Mouse (Mus musculus) cerebellum, postnatal 25 days (tissue): ENCODE data around the gene Ablim1.
A peak's percentile ranks its signal among the peaks of the same experiment; 100 is the strongest.

Experiments
- DNase-seq, 2 experiments: peaks; one replicate each; pipeline ENCODE4 v3.0.0; 2021; ENCODE audit warnings: mixed read lengths in 2 of 2

Gene Ablim1

DNA sequence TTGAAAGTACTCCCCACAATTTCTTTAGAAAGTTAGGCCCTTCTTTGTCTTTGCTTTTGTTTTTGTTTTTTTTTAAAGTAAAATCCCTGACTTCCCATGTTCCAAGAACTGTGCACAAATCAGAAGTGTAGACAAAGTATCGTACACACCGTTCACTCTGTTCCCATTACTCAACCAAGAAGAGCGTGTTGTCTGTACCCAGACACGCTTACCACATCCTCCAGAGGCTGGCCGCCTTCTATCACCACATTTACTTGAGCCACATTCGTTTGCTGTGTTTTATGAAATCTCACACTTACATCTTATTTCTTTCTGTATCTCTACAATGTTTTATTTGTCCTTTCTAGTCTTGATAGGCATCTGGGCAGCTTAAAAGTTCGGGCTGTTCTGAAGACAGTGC lies 219.4 kb downstream of the Ablim1 start:
- no peak for DNase-seq

DNA sequence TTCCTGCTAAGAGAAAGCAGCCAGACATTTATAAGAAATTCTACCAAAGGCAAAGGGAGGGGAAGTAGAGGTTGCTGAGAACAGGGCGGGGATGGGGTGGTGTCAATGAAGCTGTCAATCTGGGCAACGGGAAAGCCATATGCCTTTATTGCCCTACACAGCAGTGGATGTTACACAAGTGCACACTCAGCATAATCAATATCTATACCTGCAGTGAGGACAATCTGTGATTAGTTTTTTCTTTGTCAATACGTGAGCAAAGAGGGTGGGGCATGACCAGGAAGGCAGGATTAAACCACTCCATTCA lies 221.1 kb downstream of the Ablim1 start:
- no peak for DNase-seq

DNA sequence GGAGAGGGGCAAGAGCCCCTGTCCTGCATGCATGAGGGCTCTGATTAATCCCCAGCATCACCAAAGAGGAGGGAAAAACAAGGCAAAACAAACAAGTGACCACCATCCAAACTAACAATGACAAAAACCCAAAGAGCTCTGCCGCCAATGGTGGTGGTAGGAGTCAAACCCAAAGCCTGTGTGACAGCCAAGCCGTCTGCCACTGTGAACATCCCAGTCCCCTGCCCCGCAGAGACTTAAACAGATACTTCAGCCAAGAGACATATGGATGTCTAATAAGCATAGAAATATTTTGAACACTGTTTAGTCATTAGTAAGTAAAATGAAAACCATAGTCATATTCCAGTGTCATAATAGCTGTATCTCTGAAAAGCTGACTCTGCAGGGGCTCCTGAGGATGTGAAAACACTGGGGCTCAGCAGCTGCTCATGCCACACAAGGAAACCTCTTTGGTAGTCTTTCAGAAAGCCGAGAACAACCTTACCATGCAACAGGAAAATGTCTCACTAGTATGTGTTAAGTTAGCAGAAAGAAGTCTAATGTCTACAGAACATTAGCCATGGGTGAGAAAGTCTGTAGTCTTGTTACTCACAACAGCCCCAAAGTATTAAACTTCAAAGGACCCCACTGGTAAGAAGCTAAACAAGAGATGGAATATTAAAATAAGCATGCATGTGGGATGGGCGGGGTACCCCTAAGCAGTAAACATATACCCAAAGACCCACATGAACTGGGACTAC lies 221.6 kb downstream of the Ablim1 start:
- DNase-seq, result peak in 1 of 2 experiments; percentile 46

DNA sequence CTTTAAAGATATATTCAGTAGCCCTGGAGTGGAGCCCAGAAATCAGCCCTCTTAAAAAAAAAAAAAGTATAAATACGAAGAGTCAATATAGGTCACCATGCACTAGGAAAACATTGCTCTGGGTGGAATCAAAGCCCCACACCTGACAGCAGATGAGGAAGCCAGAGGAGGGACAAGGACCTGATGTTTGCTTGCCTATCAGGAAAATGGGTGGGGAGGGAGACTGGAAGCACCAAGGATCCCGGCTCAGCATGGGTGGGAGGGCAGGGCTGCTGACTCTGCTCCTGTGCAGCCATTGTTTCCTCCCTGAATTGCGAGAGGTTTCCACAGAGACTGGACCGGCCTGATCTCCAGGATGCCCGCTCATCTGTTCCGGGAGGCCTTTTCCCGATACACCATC lies 223.4 kb downstream of the Ablim1 start:
- no peak for DNase-seq

DNA sequence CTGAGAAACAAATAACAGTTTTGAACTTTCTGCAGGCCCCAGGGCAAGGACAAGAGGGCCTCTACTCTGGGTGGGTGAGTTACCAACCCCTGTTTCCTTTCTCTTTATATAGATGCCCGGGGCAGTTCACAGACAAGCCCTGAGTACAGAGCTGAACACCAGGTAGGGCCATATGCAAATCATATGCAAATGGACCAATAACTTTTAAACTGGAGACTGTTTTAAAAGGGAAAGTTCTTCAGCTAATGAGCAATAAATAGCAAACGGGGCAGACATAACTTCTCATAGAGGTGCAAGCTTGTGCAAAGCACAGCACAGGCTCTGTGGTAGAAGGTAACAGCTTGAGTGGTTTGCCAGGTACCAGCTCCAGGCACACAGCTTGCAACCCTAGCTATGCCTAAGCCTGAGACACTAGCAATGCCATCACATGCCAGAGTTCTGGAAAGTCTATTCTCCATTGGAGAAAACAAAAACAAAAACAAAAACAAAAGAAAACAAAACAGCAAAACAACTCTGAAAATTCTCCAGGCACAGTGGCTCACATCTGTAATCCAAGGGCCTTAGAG lies 225.8 kb downstream of the Ablim1 start:
- peak; percentile 35 to 55 for DNase-seq

DNA sequence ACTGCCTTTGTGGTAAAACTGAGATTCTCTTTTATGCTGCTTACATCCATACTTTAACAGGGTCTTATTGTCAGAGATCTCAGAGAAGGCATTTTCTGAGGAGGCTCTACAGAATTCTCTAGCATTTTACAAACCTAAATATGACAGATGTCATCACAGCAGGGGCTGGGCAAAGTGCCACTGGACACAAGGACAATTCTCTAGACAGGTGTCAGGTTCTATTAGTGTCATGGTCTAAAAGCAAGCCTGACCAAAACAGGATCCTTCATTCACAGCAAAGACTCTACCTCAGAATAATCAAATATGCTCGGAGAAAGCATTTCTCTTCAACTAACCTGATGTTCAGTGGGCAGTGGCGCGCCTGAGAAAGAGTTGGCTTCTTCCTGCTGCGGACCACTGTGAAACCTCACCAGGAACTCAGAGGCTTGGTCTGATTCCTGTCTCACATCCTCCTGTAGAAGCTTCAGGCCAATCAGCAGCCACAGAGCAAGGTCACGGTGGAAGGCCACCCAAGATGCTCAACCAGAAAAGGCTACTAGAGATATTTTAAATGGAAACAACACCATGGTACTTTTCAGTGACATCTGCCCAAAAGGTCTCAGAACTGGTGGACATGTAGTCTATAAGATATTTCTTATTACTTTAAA lies 230.1 kb downstream of the Ablim1 start:
- peak; percentile 98 to 99 for DNase-seq

DNA sequence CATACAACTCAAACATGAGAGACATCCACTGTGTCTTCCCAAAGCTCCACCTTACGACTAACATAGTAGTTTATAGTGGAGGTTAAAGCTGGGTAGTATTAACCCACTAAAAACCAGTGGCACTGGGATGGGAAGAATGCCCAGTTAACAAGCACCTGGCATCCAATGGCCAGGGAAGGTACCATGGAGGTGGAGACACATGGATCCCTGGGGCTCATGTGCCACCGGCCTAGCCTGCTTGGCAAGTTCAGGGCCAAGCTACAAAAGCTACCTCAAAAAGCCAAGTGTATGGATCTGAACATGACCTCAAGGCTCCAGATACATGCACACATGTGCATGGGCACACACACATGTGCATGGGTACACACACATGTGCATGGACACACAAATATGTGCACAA lies 230.8 kb downstream of the Ablim1 start:
- DNase-seq, result peak in 1 of 2 experiments; percentile 49

DNA sequence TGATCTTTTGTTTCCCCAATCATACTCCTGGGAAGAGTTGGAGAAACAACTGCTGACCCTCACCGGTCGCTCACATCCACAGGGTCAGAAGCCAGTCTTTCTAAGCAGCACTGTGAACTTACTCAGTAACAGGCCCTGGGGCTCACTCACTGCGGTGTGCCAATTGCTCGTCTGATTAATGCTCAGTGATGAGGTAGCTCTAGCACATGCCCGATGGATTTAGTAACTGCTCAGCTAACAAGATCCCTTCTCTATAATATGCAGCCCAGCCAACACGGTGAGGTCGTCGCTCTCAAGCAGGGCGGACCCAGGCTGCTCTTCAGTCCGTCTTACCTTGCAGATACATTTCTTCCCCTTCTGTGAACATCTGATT lies 231.6 kb downstream of the Ablim1 start:
- DNase-seq, result peak in 1 of 2 experiments; percentile 30

DNA sequence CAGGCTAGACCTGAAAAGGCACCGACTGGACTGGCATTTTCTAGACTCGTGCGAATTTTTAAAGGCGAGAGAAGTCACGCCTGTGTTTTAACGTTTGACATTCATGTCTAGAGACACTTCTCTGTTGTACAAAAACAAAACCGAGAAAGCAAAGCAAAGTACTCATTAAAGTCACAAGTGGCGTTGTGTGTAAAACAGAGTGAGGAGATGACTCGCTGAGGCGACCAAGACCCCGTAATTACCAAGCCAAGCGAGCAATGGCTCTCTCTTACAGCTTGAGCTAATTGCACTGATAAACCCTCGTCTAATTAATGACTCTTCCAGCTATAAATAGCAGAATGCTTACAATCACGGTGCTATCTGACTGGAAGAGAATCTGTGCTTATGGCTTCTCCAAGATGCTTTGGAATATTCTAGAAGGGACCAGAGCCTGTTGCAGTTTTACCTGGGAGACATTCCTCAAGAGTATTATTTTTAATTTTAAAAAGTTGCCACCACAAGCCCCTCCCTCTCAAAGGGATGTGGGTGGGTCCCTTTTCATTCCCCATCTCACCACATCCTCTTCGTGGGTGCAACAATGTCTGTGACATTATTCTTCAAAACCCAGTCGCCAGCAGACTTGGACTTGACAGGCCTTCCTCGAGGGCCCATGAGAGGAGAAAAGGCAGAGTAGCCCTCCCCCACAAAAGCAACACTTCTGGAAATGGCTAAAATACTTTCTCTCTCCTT lies 232.1 kb downstream of the Ablim1 start:
- peak in 1 of 2 experiments; percentile 8 for DNase-seq

DNA sequence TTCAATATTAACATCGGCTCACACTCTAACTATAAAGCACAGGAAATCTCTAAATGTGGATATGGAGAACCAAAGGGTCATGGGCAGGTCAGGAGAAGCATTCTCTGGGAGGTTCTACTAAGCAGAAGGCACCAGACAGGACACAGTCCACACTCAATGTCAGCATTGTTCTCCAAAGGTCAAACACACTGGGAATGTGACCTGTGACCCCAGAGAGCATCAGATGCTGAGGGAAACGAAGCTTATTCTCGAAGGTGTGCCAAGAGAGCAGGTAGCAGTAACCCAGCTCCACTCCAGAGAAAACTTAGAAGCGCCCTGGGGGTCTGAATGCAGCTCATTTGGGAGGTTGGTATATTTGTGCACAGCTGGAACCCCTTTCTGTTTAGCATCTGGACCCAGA lies 233.2 kb downstream of the Ablim1 start:
- peak in 1 of 2 experiments; percentile 6 for DNase-seq

DNA sequence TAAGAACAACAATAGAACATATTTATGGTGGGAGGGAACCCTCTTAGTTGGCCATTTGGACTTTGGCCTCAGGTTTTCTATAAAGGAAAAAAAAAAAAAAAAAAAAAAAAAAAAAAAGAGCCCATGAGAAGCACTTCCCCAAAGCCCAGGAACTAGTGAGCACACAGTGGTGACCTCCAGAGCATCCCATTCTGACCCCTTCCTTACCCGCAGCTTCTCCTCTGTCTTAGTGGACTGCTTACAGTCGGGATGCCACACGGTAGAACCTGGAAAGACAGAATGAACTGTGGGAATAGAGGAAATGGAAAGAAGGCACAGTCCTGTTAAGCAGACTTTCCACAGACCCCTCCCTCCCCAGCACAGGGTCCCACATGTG lies 235.1 kb downstream of the Ablim1 start:
- peak in 1 of 2 experiments; percentile 8 for DNase-seq

DNA sequence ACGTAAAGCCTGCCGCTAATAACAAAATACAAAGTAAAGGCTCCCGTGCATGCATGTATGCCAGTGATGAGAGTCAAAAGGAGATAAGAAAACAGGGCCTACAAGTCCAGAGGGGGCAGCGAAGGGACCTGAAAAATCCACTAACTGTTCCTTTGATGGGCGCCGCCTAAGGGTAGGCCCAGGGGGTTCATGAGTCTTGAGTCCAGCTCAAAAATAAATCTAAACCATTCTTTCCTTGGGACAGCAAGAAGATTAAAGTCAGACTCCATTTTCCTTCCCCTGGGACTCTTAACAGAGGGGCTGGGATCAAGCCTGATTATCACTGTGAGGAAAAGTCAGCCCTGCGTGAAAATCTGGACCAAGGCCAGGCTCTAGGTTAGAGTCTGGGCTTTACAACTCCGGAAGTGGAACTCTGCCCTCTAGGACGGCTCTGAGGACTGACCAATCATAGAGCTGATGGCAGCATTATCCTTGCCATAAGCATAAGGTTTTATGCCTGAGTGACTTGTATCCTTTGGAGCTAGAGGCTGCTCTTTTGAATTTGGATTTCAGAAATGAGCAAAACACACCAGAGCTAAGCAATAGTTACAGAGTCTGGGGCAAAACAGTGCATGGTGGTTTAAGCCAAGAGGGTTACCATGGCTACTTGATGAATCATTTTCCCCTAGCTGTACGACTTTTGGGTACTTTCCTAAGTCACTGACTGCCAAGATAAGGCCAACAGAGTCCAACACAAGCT lies 235.7 kb downstream of the Ablim1 start:
- peak; percentile 37 to 57 for DNase-seq

DNA sequence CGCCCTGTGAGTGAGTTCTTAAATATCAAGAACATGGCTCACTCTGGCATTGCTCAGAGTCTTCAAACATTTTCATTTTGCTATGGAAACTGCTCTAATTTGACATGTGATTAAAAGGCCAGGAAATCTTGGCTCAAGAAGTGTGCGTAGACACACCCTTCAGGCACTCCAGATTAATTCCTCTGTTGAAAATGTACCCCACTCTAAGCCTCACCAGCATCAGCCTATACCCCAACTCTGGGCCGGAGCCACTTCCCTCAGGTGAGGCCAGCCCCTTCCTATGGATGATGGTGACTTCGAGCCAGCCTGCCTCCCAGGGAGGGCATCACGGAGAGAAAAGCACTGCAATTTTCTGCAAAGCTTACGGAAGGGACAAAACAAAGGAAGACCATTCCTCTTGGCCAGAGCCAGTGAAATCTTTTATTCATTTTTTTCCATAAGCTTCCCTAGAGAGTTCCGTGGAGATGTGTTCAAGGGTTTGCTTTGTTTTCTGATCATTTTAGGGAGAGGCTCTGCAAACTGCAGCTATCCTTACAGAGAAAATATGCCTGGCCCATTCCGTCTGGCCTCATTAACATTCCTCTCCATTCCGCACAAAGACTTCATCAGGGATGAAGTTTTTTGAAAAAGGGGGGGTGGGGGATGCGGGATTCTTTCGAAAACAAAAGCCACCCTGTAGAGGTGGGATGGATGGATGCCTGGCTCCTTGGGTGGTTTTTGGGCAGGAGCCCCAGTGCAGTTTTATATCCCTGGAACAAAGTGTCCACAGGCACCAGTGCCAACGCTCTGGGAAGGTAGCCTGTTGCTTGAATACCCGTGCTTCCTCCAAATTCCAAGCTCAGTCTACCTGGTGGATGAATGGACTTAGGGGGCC lies 236.7 kb downstream of the Ablim1 start:
- DNase-seq, result peak; percentile 62 to 65

DNA sequence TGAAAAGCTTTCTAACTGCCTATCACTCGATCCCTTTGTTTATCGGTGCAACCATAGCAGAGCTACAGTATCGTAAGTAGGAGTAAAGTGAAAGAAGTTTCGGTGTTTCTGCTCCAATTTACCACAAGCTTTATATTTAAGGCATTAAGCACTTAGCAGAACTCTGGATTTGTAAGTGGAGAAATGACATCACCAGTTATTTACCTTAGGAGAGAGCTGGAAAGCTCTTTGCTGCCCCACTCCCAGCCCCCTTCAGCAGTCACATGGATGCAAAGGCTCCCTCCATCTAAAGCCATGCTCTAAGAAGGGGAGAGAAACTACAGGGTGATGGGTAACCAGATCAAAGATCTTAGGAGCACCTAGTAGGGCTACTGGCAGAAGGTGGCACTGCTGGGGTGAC lies 241.3 kb downstream of the Ablim1 start:
- no peak for DNase-seq

DNA sequence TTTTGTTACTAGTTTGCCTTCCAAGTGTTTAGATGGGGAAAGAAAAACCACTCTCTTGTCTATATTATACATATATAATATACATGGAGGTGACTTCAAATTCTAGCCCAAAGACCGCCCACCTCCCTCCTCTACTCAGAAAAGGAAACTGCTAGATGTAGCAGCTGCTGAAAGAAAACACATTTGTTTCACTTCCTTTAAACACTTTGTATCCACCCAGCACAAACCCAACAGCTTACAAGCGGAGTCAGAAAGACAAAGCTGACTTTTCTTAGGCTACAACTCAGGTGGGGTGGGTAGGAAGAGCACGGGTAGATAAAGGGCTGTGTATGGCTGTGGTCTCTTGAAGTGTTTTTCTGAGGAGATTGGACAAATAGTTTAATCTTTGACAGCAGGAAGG lies 242.0 kb downstream of the Ablim1 start:
- no peak for DNase-seq

DNA sequence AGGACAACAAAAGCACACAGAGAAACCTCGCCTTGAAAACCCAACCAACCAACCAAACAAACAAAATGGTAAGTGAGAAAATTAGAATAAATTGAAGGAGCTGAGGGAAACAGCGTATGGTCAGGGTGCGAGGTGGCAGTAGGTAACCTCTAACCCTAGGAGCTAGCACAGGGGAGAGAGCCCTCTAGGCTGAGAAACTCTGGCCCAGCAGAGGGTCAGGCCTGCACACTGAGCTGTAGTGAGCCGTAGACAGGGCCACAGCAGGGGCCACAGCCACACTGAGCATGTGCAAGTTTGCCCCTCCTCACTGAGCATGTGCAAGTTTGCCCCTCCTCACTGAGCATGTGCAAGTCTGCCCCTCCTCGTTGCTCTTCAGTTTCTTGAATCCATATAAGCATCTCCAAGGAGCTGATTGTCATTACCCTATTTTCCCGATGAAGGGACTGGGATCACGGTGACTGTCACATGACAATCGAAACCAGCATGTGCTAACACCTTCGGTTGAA lies 247.6 kb downstream of the Ablim1 start:
- DNase-seq, result no peak

DNA sequence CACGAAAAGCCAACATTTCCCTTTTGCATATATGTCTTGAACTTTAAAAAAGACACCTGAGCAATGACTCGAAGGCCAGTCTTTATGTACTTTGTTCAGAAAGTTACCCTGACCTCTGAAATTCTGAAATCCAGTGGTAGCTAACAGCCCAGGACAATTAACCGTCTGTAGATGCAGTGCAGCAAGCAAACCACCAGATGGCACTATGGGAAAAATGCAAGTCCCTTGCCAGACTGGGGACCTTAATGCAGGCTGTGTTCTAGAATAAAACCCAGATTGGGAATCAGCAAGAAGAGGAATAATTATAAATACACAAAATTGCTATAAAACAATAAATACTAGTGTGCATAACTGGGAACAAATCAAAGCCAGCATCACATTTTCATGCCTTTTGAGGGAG lies 248.4 kb downstream of the Ablim1 start:
- peak; percentile 75 to 83 for DNase-seq

DNA sequence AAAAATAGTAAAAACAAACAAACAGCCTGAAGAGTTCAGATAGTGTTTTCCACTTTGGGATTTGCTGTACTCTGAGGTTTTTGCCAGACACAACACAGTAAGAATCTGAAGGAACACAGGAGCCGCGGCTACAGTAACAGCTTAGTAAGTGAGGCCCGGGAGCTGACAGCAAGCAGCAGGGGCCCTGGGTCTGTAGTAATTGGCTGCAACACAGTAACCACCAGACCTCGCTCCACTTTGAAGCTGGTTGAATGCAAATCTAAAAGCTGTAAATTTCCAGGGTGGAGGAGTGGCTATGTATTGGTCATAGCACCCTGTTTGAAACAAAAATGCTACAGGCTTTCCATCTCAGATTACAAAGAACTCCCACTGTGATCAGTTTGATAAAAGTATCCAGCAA lies 252.0 kb downstream of the Ablim1 start:
- DNase-seq, result peak in 1 of 2 experiments; percentile 49

DNA sequence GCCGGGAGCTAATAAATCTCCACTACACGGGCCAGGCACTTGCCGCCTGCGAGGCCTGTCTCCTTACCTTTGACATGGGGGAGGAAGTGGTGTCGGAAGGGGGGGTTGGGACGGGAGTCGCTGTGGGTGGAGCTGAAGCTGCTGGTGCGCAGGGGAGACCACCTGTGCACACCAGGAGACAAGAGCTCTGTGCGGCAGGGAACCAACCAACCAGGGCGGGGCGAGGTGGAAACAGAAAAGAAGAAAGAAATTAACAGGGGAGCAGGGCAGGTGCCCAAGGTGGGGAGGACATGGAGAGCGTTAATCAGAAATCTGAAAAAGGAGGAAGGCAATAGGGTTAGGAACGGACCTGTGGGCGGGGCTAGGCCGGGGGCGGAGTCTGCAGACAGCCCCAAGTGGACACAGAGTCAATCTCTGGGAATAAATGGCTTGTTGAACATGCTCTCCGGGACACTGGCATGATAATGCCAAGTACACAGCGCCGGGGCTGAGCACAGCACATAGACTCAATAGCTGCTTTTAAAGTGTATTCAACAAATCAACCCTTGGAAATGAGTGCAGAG lies 255.6 kb downstream of the Ablim1 start:
- DNase-seq, result no peak

DNA sequence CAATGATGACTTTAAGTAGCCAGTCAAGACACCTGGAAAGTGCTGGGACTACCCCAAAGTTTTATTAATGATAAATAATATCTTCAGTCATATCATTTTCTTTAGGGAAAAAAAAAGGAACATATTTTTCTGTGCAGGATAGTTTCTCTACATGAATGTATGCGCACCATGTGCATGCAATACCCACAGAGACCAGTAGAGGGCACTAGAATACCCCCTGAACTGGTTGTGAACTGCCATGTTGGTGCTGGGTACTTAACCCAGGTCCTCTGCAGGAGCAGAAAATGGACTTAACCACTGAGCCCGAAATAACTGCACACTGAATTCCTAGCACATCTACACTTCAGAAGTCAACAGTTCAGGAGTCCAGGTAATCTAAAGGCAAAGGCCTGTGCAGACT lies 257.2 kb downstream of the Ablim1 start:
- DNase-seq, result no peak
